Mouse (Mus musculus) mesoderm, embryonic 11.5 days (tissue): ENCODE results near the gene Parp16.
"Not testable (repeated sequence)": the region's sequence is repeated elsewhere in the genome, so short reads cannot be mapped to it uniquely, and the experiment has no call there.

Experiments
- DNase-seq: peaks from one replicate; pipeline ENCODE4 v3.0.0-alpha.2; 2012; ENCODE audit warnings: low read depth, low spot score

The Parp16 gene

DNA sequence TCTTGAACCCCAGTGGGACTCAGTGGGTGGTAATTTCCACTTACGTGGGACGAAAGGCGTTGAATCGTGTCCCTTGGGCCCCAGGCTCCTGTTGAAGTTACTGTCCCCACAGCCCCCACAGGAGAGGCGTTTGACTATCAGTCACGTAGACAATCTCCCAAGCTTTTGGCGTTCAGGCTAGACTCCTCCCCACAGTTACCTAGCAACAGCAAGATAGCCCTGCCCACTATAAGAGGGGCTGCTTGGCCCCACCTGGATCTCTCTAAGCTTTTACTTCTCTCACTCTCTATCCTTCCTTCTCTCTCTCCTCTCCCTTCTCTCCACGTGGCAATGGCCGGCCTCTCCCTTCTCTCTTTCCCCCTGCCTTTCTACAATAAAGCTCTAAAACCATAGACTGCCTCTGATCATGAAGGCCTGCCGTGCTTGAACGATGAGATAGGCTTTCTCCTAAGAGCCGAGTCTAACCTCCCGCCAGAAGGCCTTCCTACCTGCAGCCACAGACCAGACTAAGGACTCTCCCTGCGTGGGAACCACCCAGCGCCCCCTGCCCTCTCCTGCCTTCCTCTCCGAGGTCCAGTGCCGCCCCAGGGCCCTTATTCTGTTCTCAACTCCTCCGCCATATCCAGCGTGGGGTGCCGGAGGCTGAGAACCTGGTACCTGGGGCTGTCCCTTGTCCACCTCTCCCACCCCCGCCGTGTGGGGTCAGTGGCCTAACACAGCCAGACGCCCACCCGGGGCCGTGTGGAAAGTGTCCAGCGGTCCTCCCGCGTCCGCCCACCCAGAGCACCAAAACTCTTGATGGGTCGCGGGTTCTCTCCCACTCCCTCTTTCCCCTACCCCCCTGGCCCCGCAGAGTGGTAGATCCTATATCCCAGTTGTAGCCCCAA is 13.4 kb downstream of the Parp16 start:
- DNase-seq = no peak

GRCm38 (mm10) chr9:65211598-65211997 is 16.4 kb downstream of the Parp16 start:
- DNase-seq = peak; percentile 43

DNA sequence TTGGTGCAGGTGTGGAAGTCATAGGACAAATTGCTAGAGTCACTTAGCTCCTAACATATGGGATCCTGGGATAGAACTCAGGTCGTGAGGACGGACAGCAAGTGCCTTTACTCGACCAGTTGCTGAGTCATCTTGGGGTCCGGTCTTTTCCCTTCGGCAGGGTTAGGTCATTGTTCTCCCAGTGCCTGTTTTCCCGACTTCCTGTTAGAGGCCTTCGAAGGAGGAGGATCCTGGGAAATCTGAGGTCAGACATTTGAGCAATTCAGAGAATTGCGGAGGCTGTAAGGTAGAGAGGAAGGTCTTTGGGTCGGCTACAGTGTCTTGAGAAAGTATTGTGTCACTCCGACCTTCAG is 19.2 kb downstream of the Parp16 start:
- DNase-seq = peak; percentile 47

- peak; percentile 84 for DNase-seq
Measured at GRCm38 (mm10) chr9:65214778-65215493, 19.8 kb downstream of the Parp16 start.

- peak; percentile 50 for DNase-seq
Measured at GRCm38 (mm10) chr9:65215494-65216126, 20.5 kb downstream of the Parp16 start.

- DNase-seq = no peak
Measured at GRCm38 (mm10) chr9:65216972-65217371, 21.8 kb downstream of the Parp16 start.

DNA sequence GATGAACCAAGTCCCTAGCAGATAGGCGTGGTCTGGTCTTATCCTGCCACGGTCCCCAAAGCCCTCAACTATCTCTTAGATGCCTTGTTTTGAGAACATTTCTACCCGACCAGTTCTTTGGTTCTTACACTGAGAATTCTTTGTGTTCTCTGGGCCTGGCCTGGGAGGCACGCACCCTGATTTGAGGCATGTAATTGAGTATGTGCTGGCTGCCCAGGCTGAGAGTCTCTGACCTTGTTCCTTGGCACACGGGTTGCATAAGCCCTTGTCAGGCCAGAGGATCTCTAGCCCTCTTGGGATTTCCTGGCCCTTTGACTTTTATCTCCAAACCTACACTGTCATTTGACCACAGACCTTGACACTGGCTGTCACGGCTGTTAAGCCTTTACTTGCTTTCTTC is 22.5 kb downstream of the Parp16 start:
- DNase-seq = no peak

DNA sequence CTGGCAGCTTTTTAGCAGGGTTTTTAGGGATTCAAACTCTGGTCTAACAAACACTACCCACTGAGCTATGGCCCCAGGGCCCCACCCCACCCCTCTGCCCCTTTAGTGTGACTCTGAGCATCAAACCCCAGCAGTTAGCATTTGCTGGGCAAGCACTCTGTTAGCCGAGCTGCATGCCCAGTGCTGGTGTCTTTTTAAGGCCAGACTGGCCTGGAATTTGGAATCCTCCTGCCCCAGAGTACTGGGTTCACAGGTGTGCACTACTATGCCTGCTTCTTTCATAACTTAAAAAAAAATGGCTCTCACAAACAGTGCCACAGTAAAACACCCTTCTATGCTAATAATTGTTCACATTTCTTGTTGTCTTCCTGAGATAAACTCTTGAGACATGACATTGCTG is 23.8 kb downstream of the Parp16 start:
- DNase-seq = no peak

DNA sequence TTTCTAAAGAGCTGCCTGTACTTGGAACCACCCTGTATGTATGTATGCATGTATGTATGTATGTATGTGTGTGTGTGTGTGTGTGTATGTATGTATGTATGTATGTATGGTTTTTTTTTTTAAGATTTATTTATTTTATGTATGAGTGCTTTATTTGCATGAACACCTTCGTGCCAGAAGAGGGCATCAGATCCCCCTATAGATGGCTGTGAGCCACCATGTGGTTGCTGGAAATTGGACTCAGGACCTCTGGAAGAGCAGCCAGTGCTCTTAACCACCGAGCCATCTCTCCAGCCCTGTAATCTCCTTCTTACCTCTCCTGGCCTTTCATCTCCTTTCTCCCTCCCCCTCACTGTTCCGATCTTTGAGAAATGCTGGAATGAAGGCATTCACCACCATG is 25.2 kb downstream of the Parp16 start:
- not testable (repeated sequence) for DNase-seq

GRCm38 (mm10) chr9:65223927-65224326 is 28.8 kb downstream of the Parp16 start:
- no peak for DNase-seq

GRCm38 (mm10) chr9:65225795-65226194 is 30.6 kb downstream of the Parp16 start:
- DNase-seq = peak; percentile 43

- no peak for DNase-seq
Measured at GRCm38 (mm10) chr9:65230250-65230649, 35.1 kb downstream of the Parp16 start.

DNA sequence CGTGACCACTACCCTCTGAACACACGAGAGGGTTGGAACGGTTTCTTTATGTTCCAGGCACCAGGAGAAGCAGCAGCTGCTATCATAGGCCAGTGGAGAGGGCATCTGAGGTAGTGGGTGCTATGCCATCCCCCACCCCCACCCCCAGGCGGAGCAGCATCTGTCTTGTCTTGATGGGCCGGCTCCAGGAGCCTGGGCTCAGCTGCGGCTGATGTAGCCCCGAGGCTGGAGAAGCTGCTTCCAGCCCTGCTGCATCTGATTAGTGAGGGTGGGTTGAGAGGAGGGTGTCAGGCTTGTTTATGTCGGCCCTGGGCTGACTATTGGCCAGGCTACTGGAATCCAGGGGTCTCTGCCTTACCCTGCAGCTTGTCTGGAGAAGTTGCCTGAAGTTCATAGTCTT is 36.1 kb downstream of the Parp16 start:
- DNase-seq = peak; percentile 49

DNA sequence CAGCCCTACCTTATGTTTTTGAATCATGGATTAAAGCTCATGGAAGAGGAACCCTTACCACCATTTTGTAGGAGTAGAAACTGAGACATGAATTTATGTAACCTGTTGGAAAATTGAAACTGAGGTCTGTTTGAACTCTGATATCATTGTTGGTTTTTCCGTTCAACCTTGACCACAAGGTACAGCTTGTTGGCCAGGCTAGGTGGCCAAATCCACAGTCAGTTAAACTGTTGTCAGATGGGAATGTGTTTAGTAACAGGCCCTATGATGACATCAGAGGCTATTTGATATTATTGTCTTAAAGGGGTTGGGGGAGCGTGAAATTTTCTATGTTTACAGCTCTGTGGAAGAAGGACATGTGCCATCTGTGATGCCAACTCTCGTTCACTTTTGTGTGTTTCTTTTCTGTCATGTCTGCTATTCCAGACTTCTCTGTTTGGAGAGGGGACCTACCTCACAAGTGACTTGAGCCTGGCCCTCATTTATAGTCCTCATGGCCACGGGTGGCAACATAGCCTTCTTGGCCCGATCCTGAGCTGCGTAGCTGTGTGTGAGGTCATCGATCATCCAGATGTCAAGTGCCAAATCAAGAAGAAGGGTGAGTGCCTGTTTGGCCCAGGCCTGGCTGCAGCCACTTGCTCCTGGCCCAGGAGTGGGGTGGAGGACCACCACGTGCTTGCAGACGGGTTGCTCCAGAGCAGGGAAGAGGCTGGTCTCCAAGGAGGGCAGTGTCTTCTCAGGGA is 38.3 kb downstream of the Parp16 start:
- DNase-seq = no peak

DNA sequence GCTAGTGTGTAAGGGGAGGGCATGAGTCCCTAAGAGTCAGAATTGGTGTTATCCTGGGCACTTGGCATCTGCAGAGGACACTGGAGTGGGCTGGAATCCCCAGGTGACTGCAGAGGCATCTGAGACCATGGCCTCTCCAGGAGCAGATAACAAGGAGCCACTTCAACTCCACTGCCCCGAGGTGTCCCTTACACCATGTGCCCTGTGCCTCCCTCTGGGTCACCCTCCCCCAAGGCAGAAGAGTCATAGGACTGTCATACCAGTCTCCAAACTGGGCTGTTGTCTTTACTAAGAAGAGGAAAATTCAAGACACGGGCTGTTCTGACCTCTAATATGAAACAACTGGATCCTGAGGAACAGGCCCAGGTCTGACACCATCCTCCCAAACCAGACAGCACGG is 39.6 kb downstream of the Parp16 start:
- DNase-seq = no peak

DNA sequence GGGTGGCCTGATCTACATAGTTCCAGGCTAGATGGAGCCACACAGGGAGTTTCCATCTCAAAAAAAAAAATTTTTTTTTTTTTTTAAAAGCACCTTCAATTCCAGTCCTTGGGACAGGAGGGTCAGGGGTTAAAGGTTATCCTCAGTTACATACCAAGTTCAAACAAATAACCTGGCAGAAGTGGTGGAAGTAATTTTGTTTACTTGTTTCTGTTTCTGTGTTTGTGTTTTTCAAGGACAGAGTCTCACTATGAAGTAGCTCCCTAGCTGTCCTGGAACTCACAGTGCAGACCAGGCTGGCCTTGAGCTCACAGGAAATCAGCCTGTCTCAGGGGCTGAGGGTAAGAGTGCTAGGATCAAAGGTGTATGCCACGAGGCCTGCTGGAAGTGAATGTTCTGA is 40.4 kb downstream of the Parp16 start:
- no peak for DNase-seq

GRCm38 (mm10) chr9:65237616-65238015 is 42.5 kb downstream of the Parp16 start:
- DNase-seq = no peak

DNA sequence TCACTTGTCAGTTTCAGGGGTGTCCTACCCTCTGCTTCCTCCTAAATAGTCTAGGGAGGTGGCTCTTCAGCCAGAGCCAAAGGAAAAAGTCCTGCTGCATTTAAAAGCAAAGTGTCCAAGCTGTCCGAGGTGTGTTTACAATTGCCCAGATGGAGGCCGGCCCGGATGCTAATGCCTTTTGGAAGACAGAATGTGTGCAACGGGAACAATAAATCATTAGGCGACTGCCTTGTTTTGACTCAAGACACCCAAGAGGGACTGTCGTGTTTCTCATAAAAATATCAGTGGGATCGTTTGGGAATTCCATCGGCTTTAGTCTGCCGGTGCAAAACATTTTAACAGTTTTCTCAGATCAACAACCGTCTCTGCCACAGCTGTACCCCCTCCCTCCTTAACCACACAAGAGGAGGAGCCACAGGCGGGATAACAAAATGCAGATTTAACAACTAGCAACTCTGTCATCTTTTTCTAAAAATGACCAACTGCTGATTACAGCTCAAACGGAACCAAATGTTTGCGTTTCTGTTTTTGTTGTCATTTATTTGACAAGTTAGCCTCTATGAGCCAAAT is 43.1 kb downstream of the Parp16 start:
- peak; percentile 40 for DNase-seq

- no peak for DNase-seq
Measured at GRCm38 (mm10) chr9:65239176-65239575, 44.0 kb downstream of the Parp16 start.

- no peak for DNase-seq
Measured at GRCm38 (mm10) chr9:65239731-65240130, 44.6 kb downstream of the Parp16 start.

DNA sequence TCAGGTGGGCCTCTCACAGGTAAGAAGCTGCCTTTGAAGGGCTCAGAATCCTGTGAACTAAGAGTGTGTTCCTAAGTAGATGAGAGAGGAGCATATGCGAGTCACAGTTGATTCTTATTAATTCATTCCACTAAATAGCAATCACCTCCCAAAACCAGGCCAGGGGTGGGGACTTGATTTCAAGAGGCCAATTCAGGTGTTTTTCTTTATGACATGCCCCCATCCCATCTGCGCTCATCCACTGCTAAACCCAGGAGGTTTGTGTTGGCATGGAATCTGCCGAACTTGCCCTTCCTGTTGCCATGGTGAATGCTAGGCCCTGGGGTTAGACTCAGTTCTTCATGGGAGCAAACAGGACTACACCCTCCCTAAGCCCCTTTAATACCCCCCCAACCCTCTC is 45.4 kb downstream of the Parp16 start:
- DNase-seq = no peak
